Mouse (Mus musculus) G1E (cell line): ENCODE measurements around the gene Dtx3. TPM values are rescaled to one million over a fixed set of nuclear protein-coding genes. Genes with fewer than 3 reads are reported as not detected.

Experiments
- ATAC-seq: 2 replicates; pipeline ENCODE4 v1.8.0; 2016; ENCODE audit warnings: mild to moderate bottlenecking; ENCODE audit not compliant: insufficient number of reproducible peaks, poor library complexity, low FRiP score, severe bottlenecking; ENCODE audit errors: extremely low read depth
- DNase-seq: peaks from one replicate; pipeline ENCODE4 v3.0.0; 2012; ENCODE audit warnings: low spot score
- H3K27me3 ChIP-seq: 2 replicates; pipeline ENCODE4 v1.6.1; 2012; ENCODE audit warnings: mild to moderate bottlenecking, low read length, inconsistent platforms; ENCODE audit not compliant: insufficient read depth
- H3K36me3 ChIP-seq: replicated peaks from 2 replicates; pipeline ENCODE3; 2012; ENCODE audit warnings: mild to moderate bottlenecking, inconsistent platforms
- H3K4me1 ChIP-seq: 2 replicates; pipeline ENCODE4 v1.6.1; 2012; ENCODE audit warnings: low read depth, low read length, inconsistent platforms, mixed read lengths; ENCODE audit not compliant: insufficient read depth
- H3K4me3 ChIP-seq: 2 replicates; pipeline ENCODE4 v1.5.1; 2012; ENCODE audit warnings: low read depth, mild to moderate bottlenecking, inconsistent platforms, low read length, moderate library complexity, mixed read lengths
- H3K9me3 ChIP-seq: replicated peaks from 2 replicates; pipeline ENCODE4 v1.6.1; 2012; ENCODE audit warnings: inconsistent platforms
- CTCF ChIP-seq: IDR thresholded peaks from 2 replicates; pipeline ENCODE4 v1.5.1; 2012; ENCODE audit warnings: low read depth, low read length, inconsistent platforms, mixed read lengths
- GATA1 ChIP-seq: IDR thresholded peaks from 2 replicates; pipeline ENCODE4 v1.6.1; 2012; ENCODE audit warnings: borderline replicate concordance, low read length, inconsistent platforms, mixed read lengths
- GATA2 ChIP-seq: IDR thresholded peaks from 2 replicates; pipeline ENCODE4 v1.6.1; 2012; ENCODE audit warnings: low read depth, low read length, inconsistent platforms, borderline replicate concordance
- POLR2AphosphoS5 ChIP-seq: IDR thresholded peaks from 2 replicates; pipeline ENCODE4 v1.6.1; 2012; ENCODE audit warnings: low read depth, low read length, inconsistent platforms; ENCODE audit not compliant: insufficient replicate concordance
- TAL1 ChIP-seq: conservative IDR thresholded peaks from 2 replicates; pipeline ENCODE4 v1.6.1; 2012; ENCODE audit warnings: low read depth, low read length, inconsistent platforms, mixed read lengths
- polyA plus RNA-seq: library from polyadenylated mRNA; stranded (reverse); fragments of >175 nt; gene quantifications from 2 replicates; pipeline ENCODE4 v1.2.3, GENCODE M21; 2012
- total RNA-seq, 2 experiments: library from RNA; stranded (forward) in 1 of 2; stranded (reverse) in 1 of 2; fragments of 200-1000 nt in 1 of 2; fragments of >200 nt in 1 of 2; fragmentation: Nextera tagmentation in 1 of 2; gene quantifications; 2 replicates each; pipeline ENCODE4 v1.2.3; 2014 to 2017

Gene Dtx3
- total and polyA plus RNA-seq, 3 experiments: 95.8 to 360 (median 213) TPM

DNA sequence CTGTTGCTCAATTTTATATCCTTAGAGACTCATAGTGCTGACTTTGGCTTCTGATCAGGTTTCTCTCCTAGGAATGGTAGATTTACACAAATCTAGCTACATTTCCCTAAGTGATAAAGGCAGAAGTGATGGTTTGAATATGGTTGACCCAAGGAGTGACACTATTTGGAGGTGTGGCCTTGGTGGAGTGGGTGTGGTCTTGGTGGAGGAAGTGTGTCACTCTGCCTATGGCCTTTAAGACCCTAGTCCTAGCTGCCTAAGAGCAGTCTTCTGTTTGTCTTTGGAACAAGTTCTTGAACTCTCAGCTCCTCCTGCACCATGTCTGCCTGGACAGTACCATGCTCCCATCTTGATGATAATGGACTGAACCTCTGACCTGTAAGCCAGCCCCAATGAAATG is 21.6 kb upstream of the Dtx3 start:
- Histone ChIP-seq H3K36me3 (no peaks in the 10 kb centered on the region), H3K27me3 (no peaks in the 10 kb centered on the region), H3K9me3 (0 out of 2 replicates have a peak, but pooled peaks cover 2% of the 10 kb centered on the region), H3K4me3 (no peak overlapping the region), H3K4me1 (peaks cover 29% of the 10 kb centered on the region)
- ATAC-seq: no peak
- DNase-seq: no peak
- TF ChIP-seq POLR2AphosphoS5: no peak
- no peak for TF ChIP-seq GATA2
- no peak for TF ChIP-seq CTCF
- no peak for TF ChIP-seq GATA1
- TF ChIP-seq TAL1: no peak

- no peak overlapping the region for H3K4me3 ChIP-seq
- H3K4me1 ChIP-seq: peaks cover 33% of the 10 kb centered on the region
- no peak for TF ChIP-seq GATA2
- no peak for TF ChIP-seq GATA1
- no peak for TF ChIP-seq POLR2AphosphoS5
- no peak for TF ChIP-seq TAL1
- TF ChIP-seq CTCF: no peak
- 0 out of 2 replicates have a peak, but pooled peaks cover 2% of the 10 kb centered on the region for H3K9me3 ChIP-seq
- no peaks in the 10 kb centered on the region for H3K36me3 ChIP-seq
- ATAC-seq: no peak
- DNase-seq: no peak
- no peaks in the 10 kb centered on the region for H3K27me3 ChIP-seq
Measured at GRCm38 (mm10) chr10:127216456-127216855, 20.9 kb upstream of the Dtx3 start.

GRCm38 (mm10) chr10:127214422-127214803 is 18.9 kb upstream of the Dtx3 start:
- no peak for DNase-seq
- no peak for ATAC-seq
- Histone ChIP-seq H3K4me3 (no peak overlapping the region), H3K9me3 (no peaks in the 10 kb centered on the region), H3K36me3 (peaks cover 12% of the 10 kb centered on the region), H3K27me3 (no peaks in the 10 kb centered on the region), H3K4me1 (peaks cover 47% of the 10 kb centered on the region)
- TF ChIP-seq CTCF (no peak), TAL1 (no peak), POLR2AphosphoS5 (no peak), GATA2 (no peak), GATA1 (no peak)

DNA sequence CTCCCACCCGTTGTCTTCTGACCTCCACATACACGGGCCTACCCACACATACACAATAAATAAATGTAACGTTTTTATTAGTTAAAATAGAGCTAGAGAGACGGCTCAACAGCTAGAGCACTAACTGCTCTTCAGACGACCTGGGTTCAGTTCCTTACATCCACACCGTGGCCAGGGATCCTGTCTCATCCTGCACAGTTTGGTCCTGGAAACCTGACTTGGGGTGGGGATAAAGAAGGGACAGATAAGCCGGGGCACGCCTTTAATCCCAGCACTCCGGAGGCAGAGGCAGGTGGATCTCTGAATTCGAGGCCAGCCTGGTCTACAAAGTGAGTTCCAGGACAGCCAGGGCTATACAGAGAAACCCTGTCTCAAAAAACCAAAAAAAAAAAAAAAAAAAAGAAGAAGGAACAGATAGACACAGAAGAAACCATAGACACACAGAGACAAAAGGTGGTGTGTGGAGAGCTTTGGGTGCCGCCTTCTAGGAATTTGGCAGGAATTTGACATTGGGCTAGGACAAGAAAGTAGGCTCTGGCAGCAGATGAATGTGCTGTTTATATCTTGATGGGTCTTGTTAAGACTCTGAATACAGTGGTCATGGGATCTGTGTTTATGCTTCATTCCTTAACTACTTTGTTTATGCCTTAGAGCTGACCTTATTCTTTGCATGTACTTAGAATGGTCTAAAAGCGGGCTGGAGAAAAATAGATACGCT is 18.3 kb upstream of the Dtx3 start:
- peaks cover 18% of the 10 kb centered on the region for H3K36me3 ChIP-seq
- no peaks in the 10 kb centered on the region for H3K9me3 ChIP-seq
- no peak for DNase-seq
- no peaks in the 10 kb centered on the region for H3K27me3 ChIP-seq
- ATAC-seq: no peak
- TF ChIP-seq GATA2 (no peak), CTCF (no peak), GATA1 (no peak)
- H3K4me3 ChIP-seq: no peak overlapping the region
- peaks cover 51% of the 10 kb centered on the region for H3K4me1 ChIP-seq

DNA sequence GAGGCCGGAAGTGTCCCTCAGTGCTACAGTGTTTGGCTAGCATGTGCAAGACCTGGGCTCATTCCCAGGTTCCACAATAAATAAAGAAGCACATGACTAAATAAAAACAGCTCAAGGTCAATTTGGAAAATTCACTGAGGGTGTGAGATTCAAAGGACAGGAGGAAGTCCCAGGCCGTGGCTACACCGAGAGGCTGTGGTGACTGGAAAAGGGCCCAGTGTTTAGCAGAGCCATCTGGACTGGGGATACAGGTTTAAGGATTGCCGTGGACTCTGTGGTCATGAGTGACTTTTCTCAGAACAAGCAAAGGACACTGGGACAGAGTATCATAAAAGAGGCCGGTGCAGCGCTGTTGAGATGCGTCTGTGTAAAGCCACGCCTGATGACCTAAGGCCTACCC is 17.7 kb upstream of the Dtx3 start:
- peaks cover 55% of the 10 kb centered on the region for H3K4me1 ChIP-seq

GRCm38 (mm10) chr10:127211414-127211854 is 15.9 kb upstream of the Dtx3 start, which contains the start of gene Pip4k2c:
Gene Pip4k2c, minus strand, starts transcription at chr10:127211585.
- DNase-seq (peak; percentile 79), ATAC-seq (peak; percentile 66)
- peaks cover 71% of the 10 kb centered on the region for H3K4me1 ChIP-seq

More for the DNA sequence above, 17.7 kb upstream of the Dtx3 start:
- peaks cover 23% of the 10 kb centered on the region for H3K36me3 ChIP-seq
- ATAC-seq: no peak
- DNase-seq: no peak
- H3K27me3 ChIP-seq: no peaks in the 10 kb centered on the region
- H3K9me3 ChIP-seq: no peaks in the 10 kb centered on the region
- H3K4me3 ChIP-seq: no peak overlapping the region
- TF ChIP-seq GATA1 (no peak), TAL1 (no peak), POLR2AphosphoS5 (no peak), CTCF (no peak), GATA2 (no peak)

More at GRCm38 (mm10) chr10:127211414-127211854, 15.9 kb upstream of the Dtx3 start, which contains the start of gene Pip4k2c:
- Histone ChIP-seq H3K27me3 (no peaks in the 10 kb centered on the region), H3K4me3 (peak within 1 kb of the TSS; percentile 92), H3K36me3 (peaks cover 42% of the 10 kb centered on the region), H3K9me3 (no peaks in the 10 kb centered on the region)
- no peak for TF ChIP-seq GATA2
- no peak for TF ChIP-seq CTCF
- TF ChIP-seq POLR2AphosphoS5: no peak
- TF ChIP-seq GATA1: no peak
- no peak for TF ChIP-seq TAL1
